Mouse (Mus musculus): ENCODE data around the gene Mlxip.

- TF ChIP-seq CTCF (IDR thresholded peaks at IDR 0.05; ENCODE audit: low read depth) (no peak), EP300 (IDR thresholded peaks at IDR 0.05; ENCODE audit: low read depth) (no peak)
Measured at GRCm38 (mm10) chr5:123412193-123412592, 17.6 kb downstream of the Mlxip start.
